Mouse (Mus musculus) myocyte (in vitro differentiated cells): ENCODE measurements around the gene Bmp7.

ENCODE experiments used
- CEBPB ChIP-seq: IDR thresholded peaks from 2 replicates; pipeline ENCODE4 v1.6.1; 2011; ENCODE audit warnings: mild to moderate bottlenecking, moderate library complexity; ENCODE audit not compliant: poor library complexity, insufficient read depth, severe bottlenecking
- E2F4 ChIP-seq: IDR thresholded peaks from one replicate; pipeline ENCODE4 v1.6.1; 2011; ENCODE audit warnings: mild to moderate bottlenecking, control low read depth, moderate library complexity; ENCODE audit not compliant: insufficient read depth
- MAX ChIP-seq: IDR thresholded peaks from one replicate; pipeline ENCODE4 v1.6.1; 2011; ENCODE audit warnings: low read depth, mild to moderate bottlenecking, control low read depth
- MYOD1 ChIP-seq, 3 experiments: IDR thresholded peaks; one replicate each; pipeline ENCODE4 v1.6.1; 2011; ENCODE audit warnings: control low read depth in 2 of 3, low read depth in 2 of 3, mild to moderate bottlenecking in 2 of 3, moderate library complexity in 1 of 3; ENCODE audit not compliant: insufficient read length in 2 of 3, control insufficient read depth in 1 of 3
- POLR2A ChIP-seq: IDR thresholded peaks from one replicate; pipeline ENCODE4 v1.6.1; 2011; ENCODE audit warnings: low read depth, mild to moderate bottlenecking, control low read depth, moderate library complexity; ENCODE audit not compliant: insufficient read length
- POLR2AphosphoS2 ChIP-seq: IDR thresholded peaks from one replicate; pipeline ENCODE4 v1.6.1; 2011; ENCODE audit warnings: low read depth, control low read depth; ENCODE audit not compliant: insufficient read length
- TCF12 ChIP-seq: IDR thresholded peaks from one replicate; pipeline ENCODE4 v1.6.1; 2011; ENCODE audit warnings: mild to moderate bottlenecking, control low read depth; ENCODE audit not compliant: poor library complexity, insufficient read depth, severe bottlenecking
- USF1 ChIP-seq: IDR thresholded peaks from one replicate; pipeline ENCODE4 v1.6.1; 2011; ENCODE audit warnings: low read depth, mild to moderate bottlenecking, control low read depth, moderate library complexity

GRCm38 (mm10) chr2:172924961-172925360 is 15.2 kb downstream of the Bmp7 start:
- TF ChIP-seq CEBPB (no peak), POLR2A (no peak), TCF12 (no peak), E2F4 (no peak), MYOD1 (IDR thresholded peaks at IDR 0.05; ENCODE audit: control insufficient read depth in 1 of 3, insufficient read length in 2 of 3, low read depth in 2 of 3) (no peak), POLR2AphosphoS2 (no peak), MAX (no peak), USF1 (no peak)
